Mouse (Mus musculus): Measurements from ENCODE around the gene Dguok. TPM values are rescaled to one million over a fixed set of nuclear protein-coding genes. Genes with fewer than 3 reads are reported as not detected.

Dguok gene
- total RNA-seq, 4 experiments from 2014 or later = 32.7 to 37.0 (median 35.8) TPM

DNA sequence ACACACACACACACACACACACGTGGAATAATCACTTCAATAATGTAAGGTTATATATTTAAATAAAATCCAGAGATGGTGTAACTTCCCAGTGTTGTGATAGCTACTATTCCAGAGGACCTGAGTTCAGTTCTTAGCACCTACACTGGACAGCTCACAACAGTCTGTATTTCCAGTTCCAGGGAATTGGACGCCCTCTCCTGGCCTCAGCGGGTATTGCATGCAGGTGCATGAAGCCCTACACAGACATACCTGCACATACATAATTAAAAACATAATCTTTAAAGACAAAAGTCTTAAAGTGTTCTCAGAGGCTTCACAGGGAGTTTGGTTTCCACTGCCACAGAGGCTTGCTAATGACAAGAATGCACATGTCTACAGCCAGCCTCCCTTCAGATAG is 6.3 kb downstream of the Dguok start:
- DNase-seq (ENCODE audit: low spot score in 2 of 2) = no peak

- DNase-seq (ENCODE audit: low spot score in 2 of 2) = no peak
Measured at GRCm38 (mm10) chr6:83499078-83499477, 7.7 kb downstream of the Dguok start.

GRCm38 (mm10) chr6:83496753-83497710 is 9.7 kb downstream of the Dguok start:
- DNase-seq (ENCODE audit: low spot score in 2 of 2) = no peak

DNA sequence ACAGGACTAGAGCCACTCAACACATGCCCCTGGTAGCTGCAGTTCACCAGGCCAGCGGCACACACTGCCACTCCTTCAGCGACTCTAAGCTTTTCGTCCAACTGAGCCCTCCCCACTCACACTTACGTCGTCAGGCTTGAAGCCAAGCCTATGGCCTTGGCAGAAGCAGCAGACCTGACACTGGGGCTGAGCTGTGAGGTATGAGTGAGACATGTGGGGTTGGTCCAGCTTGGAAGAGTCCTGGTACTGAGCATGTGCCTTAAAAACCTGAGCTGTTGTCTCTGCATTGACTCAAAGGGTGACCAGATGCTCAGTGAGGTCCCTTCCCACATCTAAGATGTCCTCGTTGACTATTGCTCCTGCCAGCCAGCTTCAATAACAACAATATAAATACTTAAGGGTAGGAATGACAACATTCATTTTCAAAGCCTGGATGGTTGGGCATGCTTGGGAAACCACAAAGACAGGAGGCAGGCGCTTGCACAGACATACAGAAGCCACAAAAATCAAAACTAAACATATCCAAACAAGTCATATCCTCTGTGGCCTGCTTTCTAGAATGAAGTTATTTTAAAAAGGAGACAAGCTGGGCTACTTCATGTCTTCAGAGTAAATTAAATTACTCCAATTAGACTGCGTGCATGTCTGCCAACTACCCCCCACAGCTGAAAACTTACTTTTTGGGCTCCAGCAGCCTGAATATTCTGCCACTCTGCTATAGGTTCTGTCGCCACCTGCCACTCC is 10.6 kb downstream of the Dguok start:
- no peak for DNase-seq (ENCODE audit: low spot score in 2 of 2)

- DNase-seq (ENCODE audit: low spot score in 2 of 2) = no peak
Measured at GRCm38 (mm10) chr6:83490622-83491021, 16.1 kb downstream of the Dguok start.

- no peak for DNase-seq (ENCODE audit: low spot score in 2 of 2)
Measured at GRCm38 (mm10) chr6:83488200-83488599, 18.6 kb downstream of the Dguok start.

GRCm38 (mm10) chr6:83487298-83487697 is 19.5 kb downstream of the Dguok start:
- DNase-seq (ENCODE audit: low spot score in 2 of 2) = no peak

- DNase-seq (ENCODE audit: low spot score in 2 of 2) = no peak
Measured at GRCm38 (mm10) chr6:83485854-83486253, 20.9 kb downstream of the Dguok start.

GRCm38 (mm10) chr6:83483776-83484175 is 23.0 kb downstream of the Dguok start:
- DNase-seq (ENCODE audit: low spot score in 2 of 2) = no peak

DNA sequence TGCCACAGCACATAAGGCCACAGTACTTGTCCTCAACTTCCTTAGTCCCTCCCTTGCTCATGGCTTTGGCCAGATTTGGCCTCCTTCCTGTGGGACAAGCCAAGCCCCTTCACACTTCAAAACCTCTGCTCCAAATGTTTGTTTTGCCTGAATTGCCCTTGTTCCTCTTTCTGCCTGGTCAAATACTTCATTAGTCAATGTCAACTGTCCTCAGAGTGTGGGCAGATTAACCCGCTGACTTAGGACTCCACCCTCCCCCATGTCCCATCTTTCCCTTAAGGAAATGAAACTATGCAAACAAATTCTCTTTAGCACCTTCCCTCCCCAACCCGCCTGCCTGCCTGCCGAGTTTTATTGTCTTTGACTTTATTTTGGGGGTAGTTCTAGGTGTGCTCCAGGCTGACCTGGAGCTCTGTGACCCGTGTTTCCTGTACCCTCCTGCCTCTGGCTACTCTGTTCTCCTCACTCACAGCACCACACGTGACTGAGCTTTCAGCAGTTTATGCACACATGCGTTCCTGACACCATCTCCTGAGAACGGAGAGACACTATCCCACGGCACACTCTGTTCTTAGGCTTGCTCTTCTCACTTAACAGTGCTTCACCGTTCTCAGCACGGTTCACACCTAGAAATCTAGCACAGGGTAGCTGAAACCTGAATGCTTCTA is 24.2 kb downstream of the Dguok start:
- DNase-seq (ENCODE audit: low spot score in 2 of 2) = no peak

DNA sequence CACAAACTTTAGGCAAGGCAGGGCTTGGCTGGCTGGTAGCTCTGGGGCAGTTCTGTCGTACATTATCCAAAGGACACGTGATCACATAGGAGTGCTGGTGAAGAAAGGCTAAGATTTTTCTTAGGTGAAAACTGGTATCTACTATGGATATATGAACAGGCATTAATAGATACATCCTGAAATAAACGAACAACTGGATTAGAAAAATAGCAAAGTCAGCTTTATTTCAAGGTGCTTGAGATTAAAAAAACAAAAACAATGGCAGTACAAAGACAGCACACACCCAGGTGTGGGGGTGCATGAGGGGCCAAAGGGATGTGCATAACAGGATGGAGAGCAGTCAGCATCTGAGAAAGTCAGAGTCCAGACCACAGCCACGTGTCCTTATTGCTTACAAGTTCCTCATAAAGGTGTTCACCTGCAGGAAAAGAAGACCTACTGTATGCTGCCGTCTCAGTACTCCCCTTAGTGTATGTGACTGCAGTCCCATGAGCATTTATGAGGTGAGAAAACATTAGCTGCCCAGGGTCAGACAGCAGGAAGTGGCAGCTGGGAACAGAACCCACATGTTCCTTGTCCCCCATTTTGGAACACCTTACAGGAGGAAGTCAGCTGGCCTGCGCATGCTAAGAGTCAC is 26.6 kb downstream of the Dguok start:
- DNase-seq (ENCODE audit: low spot score in 2 of 2) = no peak

DNA sequence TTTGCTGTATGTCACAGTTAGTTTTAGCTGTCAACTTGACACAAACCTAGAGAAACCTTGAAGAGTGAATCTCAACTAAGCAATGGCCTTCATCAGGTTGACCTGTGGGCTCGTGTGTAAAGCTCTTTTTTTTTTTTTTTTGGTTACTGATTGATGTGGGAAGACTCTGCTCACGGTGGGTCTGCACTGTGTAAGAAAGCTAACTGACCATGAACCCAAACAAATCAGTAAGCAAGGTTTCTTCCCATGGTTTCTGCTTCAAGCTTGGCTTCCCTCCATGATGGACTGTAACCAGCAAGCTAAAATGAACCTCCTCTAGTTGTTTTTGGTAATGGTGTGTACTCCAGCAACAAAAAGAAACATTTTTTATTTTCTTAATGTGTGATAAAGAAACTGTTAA is 27.6 kb downstream of the Dguok start:
- DNase-seq (ENCODE audit: low spot score in 2 of 2) = no peak

- no peak for DNase-seq (ENCODE audit: low spot score in 2 of 2)
Measured at GRCm38 (mm10) chr6:83478628-83479027, 28.1 kb downstream of the Dguok start.

GRCm38 (mm10) chr6:83478217-83478616 is 28.6 kb downstream of the Dguok start:
- DNase-seq (ENCODE audit: low spot score in 2 of 2) = no peak

DNA sequence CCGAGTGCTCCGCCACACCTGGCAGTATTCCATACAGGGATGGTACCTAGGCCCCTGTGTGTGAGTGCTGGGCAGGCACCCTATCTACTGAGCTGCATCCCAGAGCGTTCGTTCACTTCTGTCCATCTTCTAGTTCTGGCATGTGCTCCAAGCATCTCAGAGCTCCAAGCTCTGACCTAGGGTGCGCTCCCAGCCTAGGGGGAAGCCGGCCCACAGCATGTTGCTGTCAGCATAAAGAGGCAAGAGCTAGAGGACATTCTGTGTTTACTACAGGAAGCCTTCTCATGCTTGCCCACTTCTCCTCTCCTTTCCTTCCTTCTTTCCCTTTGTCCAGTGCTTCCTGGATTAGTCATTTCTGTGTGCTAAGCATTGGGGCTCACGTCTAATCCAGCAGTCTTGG is 31.3 kb downstream of the Dguok start:
- DNase-seq (ENCODE audit: low spot score in 2 of 2) = no peak

GRCm38 (mm10) chr6:83473240-83473639 is 33.5 kb downstream of the Dguok start:
- no peak for DNase-seq (ENCODE audit: low spot score in 2 of 2)

GRCm38 (mm10) chr6:83471739-83472138 is 35.0 kb downstream of the Dguok start:
- DNase-seq (ENCODE audit: low spot score in 2 of 2) = no peak

- no peak for DNase-seq (ENCODE audit: low spot score in 2 of 2)
Measured at GRCm38 (mm10) chr6:83464011-83464410, 42.8 kb downstream of the Dguok start.

DNA sequence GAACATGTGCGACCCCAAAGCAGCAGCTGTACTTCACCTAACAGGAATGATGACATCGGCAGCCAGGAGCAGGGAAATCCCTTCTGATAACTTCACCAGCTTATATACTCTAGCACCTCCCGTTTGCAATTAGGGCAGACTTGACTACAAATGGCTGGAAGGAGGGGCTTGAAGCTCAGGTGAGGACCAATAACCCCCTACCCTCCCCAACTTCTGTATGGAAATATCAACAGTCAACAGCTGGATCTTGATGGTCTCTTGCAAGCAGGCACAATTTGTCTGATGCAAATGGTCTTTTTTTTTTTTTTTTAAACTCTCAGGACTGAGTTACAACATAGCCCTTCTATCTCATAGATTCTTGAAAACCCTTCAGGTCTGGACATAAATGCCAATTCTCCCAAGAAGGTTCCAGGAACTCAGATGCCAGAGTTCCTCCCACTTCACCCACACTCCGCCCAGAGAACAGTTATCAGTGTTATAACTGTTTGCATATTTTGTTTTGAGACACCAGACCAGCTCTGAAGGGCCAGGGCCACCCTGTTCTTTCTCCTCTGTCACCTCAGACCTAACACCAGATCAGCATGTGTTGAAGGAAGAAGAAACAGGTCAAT is 47.6 kb downstream of the Dguok start, which contains the start of gene Tet3:
TSS of gene Tet3 (minus strand) at position 51 of the 611 bp plus-strand sequence.
- DNase-seq (ENCODE audit: low spot score in 2 of 2) = no peak

- DNase-seq (ENCODE audit: low spot score in 2 of 2) = no peak
Measured at GRCm38 (mm10) chr6:83456984-83457810, 49.6 kb downstream of the Dguok start.
